Mouse (Mus musculus): ENCODE data around the gene Mef2c. TPM values are rescaled to one million over a fixed set of nuclear protein-coding genes. Genes with fewer than 3 reads are reported as not detected.

Mef2c gene
- polyA plus RNA-seq, 1 experiment, result 4.2 TPM

- H3K27me3 ChIP-seq (ENCODE audit: control insufficient read depth, insufficient read depth, low read length), result no peaks in the 10 kb centered on the region
- no peaks in the 10 kb centered on the region for H3K36me3 ChIP-seq (ENCODE audit: control insufficient read depth, insufficient read depth, low read length)
- no peak for TF ChIP-seq POLR2A (IDR thresholded peaks at IDR 0.05; ENCODE audit: control insufficient read depth, low read depth, low read length)
- TF ChIP-seq CTCF (IDR thresholded peaks at IDR 0.05; ENCODE audit: control insufficient read depth, insufficient read depth, insufficient replicate concordance, low read depth, low read length), result no peak
- no peak overlapping the region for H3K4me3 ChIP-seq (ENCODE audit: control insufficient read depth, low read depth, low read length)
- H3K4me1 ChIP-seq (ENCODE audit: control insufficient read depth, insufficient read depth, low read length), result no peaks in the 10 kb centered on the region
- H3K27ac ChIP-seq (ENCODE audit: control insufficient read depth, insufficient read depth, low read depth, low read length), result no peak overlapping the region
These were observed 23.4 kb upstream of the Mef2c start for GRCm38 (mm10) chr13:83480388-83480787.

GRCm38 (mm10) chr13:83481310-83481709 is 22.5 kb upstream of the Mef2c start:
- Histone ChIP-seq H3K27ac (ENCODE audit: control insufficient read depth, insufficient read depth, low read depth, low read length) (no peak overlapping the region), H3K4me1 (ENCODE audit: control insufficient read depth, insufficient read depth, low read length) (no peaks in the 10 kb centered on the region), H3K27me3 (ENCODE audit: control insufficient read depth, insufficient read depth, low read length) (no peaks in the 10 kb centered on the region), H3K36me3 (ENCODE audit: control insufficient read depth, insufficient read depth, low read length) (no peaks in the 10 kb centered on the region), H3K4me3 (ENCODE audit: control insufficient read depth, low read depth, low read length) (no peak overlapping the region)
- no peak for TF ChIP-seq POLR2A (IDR thresholded peaks at IDR 0.05; ENCODE audit: control insufficient read depth, low read depth, low read length)
- TF ChIP-seq CTCF (IDR thresholded peaks at IDR 0.05; ENCODE audit: control insufficient read depth, insufficient read depth, insufficient replicate concordance, low read depth, low read length), result no peak

- Histone ChIP-seq H3K36me3 (ENCODE audit: control insufficient read depth, insufficient read depth, low read length) (no peaks in the 10 kb centered on the region), H3K27ac (ENCODE audit: control insufficient read depth, insufficient read depth, low read depth, low read length) (no peak overlapping the region), H3K4me3 (ENCODE audit: control insufficient read depth, low read depth, low read length) (no peak overlapping the region), H3K27me3 (ENCODE audit: control insufficient read depth, insufficient read depth, low read length) (no peaks in the 10 kb centered on the region), H3K4me1 (ENCODE audit: control insufficient read depth, insufficient read depth, low read length) (no peaks in the 10 kb centered on the region)
- no peak for TF ChIP-seq CTCF (IDR thresholded peaks at IDR 0.05; ENCODE audit: control insufficient read depth, insufficient read depth, insufficient replicate concordance, low read depth, low read length)
- no peak for TF ChIP-seq POLR2A (IDR thresholded peaks at IDR 0.05; ENCODE audit: control insufficient read depth, low read depth, low read length)
These were observed 21.7 kb upstream of the Mef2c start for GRCm38 (mm10) chr13:83482087-83482486.

- TF ChIP-seq POLR2A (IDR thresholded peaks at IDR 0.05; ENCODE audit: control insufficient read depth, low read depth, low read length) (no peak), CTCF (IDR thresholded peaks at IDR 0.05; ENCODE audit: control insufficient read depth, insufficient read depth, insufficient replicate concordance, low read depth, low read length) (no peak)
- Histone ChIP-seq H3K27me3 (ENCODE audit: control insufficient read depth, insufficient read depth, low read length) (no peaks in the 10 kb centered on the region), H3K4me1 (ENCODE audit: control insufficient read depth, insufficient read depth, low read length) (no peaks in the 10 kb centered on the region), H3K36me3 (ENCODE audit: control insufficient read depth, insufficient read depth, low read length) (no peaks in the 10 kb centered on the region), H3K27ac (ENCODE audit: control insufficient read depth, insufficient read depth, low read depth, low read length) (no peak overlapping the region), H3K4me3 (ENCODE audit: control insufficient read depth, low read depth, low read length) (no peak overlapping the region)
These were observed 19.6 kb upstream of the Mef2c start for GRCm38 (mm10) chr13:83484215-83484614.

- Histone ChIP-seq H3K27me3 (ENCODE audit: control insufficient read depth, insufficient read depth, low read length) (no peaks in the 10 kb centered on the region), H3K4me3 (ENCODE audit: control insufficient read depth, low read depth, low read length) (no peak overlapping the region), H3K4me1 (ENCODE audit: control insufficient read depth, insufficient read depth, low read length) (no peaks in the 10 kb centered on the region), H3K27ac (ENCODE audit: control insufficient read depth, insufficient read depth, low read depth, low read length) (no peak overlapping the region), H3K36me3 (ENCODE audit: control insufficient read depth, insufficient read depth, low read length) (no peaks in the 10 kb centered on the region)
- TF ChIP-seq CTCF (IDR thresholded peaks at IDR 0.05; ENCODE audit: control insufficient read depth, insufficient read depth, insufficient replicate concordance, low read depth, low read length) (no peak), POLR2A (IDR thresholded peaks at IDR 0.05; ENCODE audit: control insufficient read depth, low read depth, low read length) (no peak)
These were observed 19.0 kb upstream of the Mef2c start for GRCm38 (mm10) chr13:83484721-83485369.

DNA sequence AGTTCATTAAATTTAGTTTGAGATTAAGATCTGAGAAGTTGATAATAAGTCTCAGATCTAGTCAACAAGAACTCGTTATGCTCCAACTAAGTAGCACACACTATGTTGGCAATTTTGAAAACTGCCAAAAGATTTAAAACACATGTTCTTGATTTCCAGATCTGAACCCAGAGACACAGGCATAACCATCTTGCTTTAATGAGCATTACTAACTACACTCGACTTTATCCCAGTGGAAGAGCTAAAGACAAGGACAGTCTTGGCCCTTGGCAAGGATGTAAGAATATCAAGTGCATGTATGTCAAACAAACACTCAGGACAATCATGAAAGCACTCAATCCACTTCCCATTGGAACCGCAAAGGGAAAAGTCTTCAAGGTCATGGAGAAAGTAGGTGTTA is 11.8 kb upstream of the Mef2c start:
- no peak for TF ChIP-seq CTCF (IDR thresholded peaks at IDR 0.05; ENCODE audit: control insufficient read depth, insufficient read depth, insufficient replicate concordance, low read depth, low read length)
- no peak for TF ChIP-seq POLR2A (IDR thresholded peaks at IDR 0.05; ENCODE audit: control insufficient read depth, low read depth, low read length)
- Histone ChIP-seq H3K36me3 (ENCODE audit: control insufficient read depth, insufficient read depth, low read length) (no peaks in the 10 kb centered on the region), H3K4me3 (ENCODE audit: control insufficient read depth, low read depth, low read length) (no peak overlapping the region), H3K27ac (ENCODE audit: control insufficient read depth, insufficient read depth, low read depth, low read length) (no peak overlapping the region), H3K27me3 (ENCODE audit: control insufficient read depth, insufficient read depth, low read length) (no peaks in the 10 kb centered on the region), H3K4me1 (ENCODE audit: control insufficient read depth, insufficient read depth, low read length) (no peaks in the 10 kb centered on the region)

DNA sequence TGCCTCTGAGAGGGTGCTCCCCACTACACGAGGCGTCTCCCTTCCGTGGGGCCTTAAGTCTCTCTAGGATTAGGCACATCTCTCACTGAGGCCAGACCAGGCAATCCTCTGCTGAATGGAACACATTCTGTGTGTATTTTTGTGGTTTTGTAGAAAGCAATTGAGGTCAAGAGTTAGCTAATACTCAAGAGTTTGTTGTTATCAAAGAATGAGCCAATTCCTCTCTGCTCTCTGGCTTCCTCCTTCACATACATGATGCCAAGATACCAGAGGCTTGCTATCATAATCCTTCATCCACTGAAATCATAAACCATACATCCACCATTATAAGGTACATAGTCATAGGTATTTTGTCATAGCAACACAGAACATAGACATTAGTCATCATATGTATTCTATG is 6.1 kb upstream of the Mef2c start:
- Histone ChIP-seq H3K4me3 (ENCODE audit: control insufficient read depth, low read depth, low read length) (no peak overlapping the region), H3K27ac (ENCODE audit: control insufficient read depth, insufficient read depth, low read depth, low read length) (no peak overlapping the region), H3K27me3 (ENCODE audit: control insufficient read depth, insufficient read depth, low read length) (no peaks in the 10 kb centered on the region), H3K36me3 (ENCODE audit: control insufficient read depth, insufficient read depth, low read length) (no peaks in the 10 kb centered on the region), H3K4me1 (ENCODE audit: control insufficient read depth, insufficient read depth, low read length) (no peaks in the 10 kb centered on the region)
- TF ChIP-seq POLR2A (IDR thresholded peaks at IDR 0.05; ENCODE audit: control insufficient read depth, low read depth, low read length) (no peak), CTCF (IDR thresholded peaks at IDR 0.05; ENCODE audit: control insufficient read depth, insufficient read depth, insufficient replicate concordance, low read depth, low read length) (no peak)

All from testis, adult 2 months (tissue).